Mouse (Mus musculus) megakaryocyte, embryonic 14.5 days (primary cell): ENCODE measurements around the gene Saa4.

Source experiments
- FLI1 ChIP-seq: IDR thresholded peaks from 2 replicates; pipeline ENCODE4 v1.6.1; 2012; ENCODE audit warnings: low read length, inconsistent platforms, mixed read lengths
- GATA1 ChIP-seq: IDR thresholded peaks from 3 replicates; pipeline ENCODE4 v1.6.1; 2012; ENCODE audit warnings: mixed read lengths, low read length, inconsistent platforms, borderline replicate concordance

GRCm38 (mm10) chr7:46732458-46732857 lies at the start of gene Saa4:
- TF ChIP-seq GATA1 = no peak
- no peak for TF ChIP-seq FLI1
